Mouse (Mus musculus) bone marrow, adult 2 months (tissue): ENCODE results near the gene Zbtb16. TPM values are rescaled to one million over a fixed set of nuclear protein-coding genes. Genes with fewer than 3 reads are reported as not detected.

Experiments used
- H3K27ac ChIP-seq: fragments of 200-500 bp; 2 replicates; pipeline ENCODE4 v1.5.1; 2012; ENCODE audit warnings: low read depth, mild to moderate bottlenecking, control low read depth, inconsistent platforms, low read length; ENCODE audit not compliant: control insufficient read depth, poor library complexity, insufficient read depth
- H3K4me1 ChIP-seq: fragments of 200-500 bp; 2 replicates; pipeline ENCODE4 v1.6.1; 2011; ENCODE audit warnings: low read length; ENCODE audit not compliant: control insufficient read depth, insufficient read depth
- H3K4me3 ChIP-seq: fragments of 200-500 bp; replicated peaks from 2 replicates; pipeline ENCODE3; 2011; ENCODE audit warnings: mild to moderate bottlenecking, low read depth, low read length, control low read depth; ENCODE audit not compliant: control insufficient read depth
- CTCF ChIP-seq: fragments of 200-500 bp; IDR thresholded peaks from 2 replicates; pipeline ENCODE4 v1.5.1; 2011; ENCODE audit warnings: low read length, control low read depth; ENCODE audit not compliant: control insufficient read depth, insufficient read depth
- POLR2A ChIP-seq: fragments of 200-500 bp; IDR thresholded peaks from 2 replicates; pipeline ENCODE4 v1.6.1; 2011; ENCODE audit warnings: low read depth, mild to moderate bottlenecking, control low read depth, low read length, borderline replicate concordance; ENCODE audit not compliant: control insufficient read depth
- WGBS: fragments of 180-500 bp; shearing (Covaris S2); methylation state at CpG from one replicate; pipeline ENCODE4 v1.1.7; 2018; 5-methylcytosine and 5-hydroxymethylcytosine counted together
- polyA plus RNA-seq: library from polyadenylated mRNA; stranded (reverse); fragments of >200 nt; gene quantifications from 2 replicates; pipeline ENCODE4 v1.2.4, GENCODE M21; 2011; ENCODE audit warnings: low replicate concordance; ENCODE audit not compliant: missing spikeins, insufficient read depth, insufficient read length

The Zbtb16 gene
- polyA plus RNA-seq, 1 experiment = 7.5 TPM

DNA sequence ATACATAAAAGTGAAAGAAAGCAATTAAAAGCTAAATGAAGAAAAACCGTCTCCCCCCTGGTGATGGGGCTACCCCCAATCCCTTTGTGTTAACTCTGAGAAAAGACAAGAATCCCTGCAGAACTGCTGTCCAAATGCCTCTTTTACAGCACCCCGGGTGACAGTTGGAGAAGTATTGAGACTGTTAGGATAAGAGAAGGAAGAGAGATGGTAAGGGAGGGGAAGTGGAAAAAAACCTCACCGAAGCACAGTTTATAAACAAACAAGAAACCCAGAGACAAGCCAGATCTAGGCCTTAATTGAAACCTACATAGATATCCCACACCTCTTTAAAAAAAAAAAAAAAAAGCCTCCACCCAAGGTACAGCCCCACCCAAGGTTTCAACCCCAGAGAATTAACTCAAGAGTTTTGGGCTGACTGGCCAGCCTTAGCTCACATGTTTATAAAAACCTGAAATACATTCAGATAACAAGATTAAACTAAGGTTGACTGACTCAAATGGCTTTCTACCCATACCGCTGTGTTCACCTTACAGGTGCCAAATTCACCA is 42.3 kb downstream of the Zbtb16 start:
- H3K27ac ChIP-seq = no peak overlapping the region
- no peak for TF ChIP-seq POLR2A
- no peak for TF ChIP-seq CTCF
- WGBS = 38% methylated on average over 4 of the region's 4 CpGs
- no peaks in the 10 kb centered on the region; the same call in 1 of the 2 replicates for H3K4me1 ChIP-seq
- no peak overlapping the region for H3K4me3 ChIP-seq

DNA sequence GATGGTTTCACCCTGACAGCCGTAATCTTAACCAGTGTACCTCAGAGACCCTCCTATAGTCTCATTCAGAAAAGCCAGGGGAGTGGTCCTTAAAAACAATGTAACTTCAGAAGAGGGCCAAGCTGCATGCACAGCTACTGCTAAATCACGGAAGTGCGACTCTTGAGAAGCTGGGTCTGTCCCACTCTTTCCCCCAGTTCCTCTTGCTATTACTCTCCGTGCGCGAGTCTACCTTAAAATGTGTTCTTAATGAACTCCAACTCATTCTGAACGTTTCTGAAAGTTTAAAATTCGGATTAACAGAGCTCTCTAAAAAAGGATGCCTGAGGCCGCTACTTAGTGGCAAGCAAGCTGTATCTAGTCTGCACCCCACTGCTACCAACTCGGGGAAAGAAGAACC is 45.4 kb downstream of the Zbtb16 start:
- H3K4me3 ChIP-seq = no peak overlapping the region
- no peak for TF ChIP-seq POLR2A
- no peak for TF ChIP-seq CTCF
- H3K4me1 ChIP-seq = no peaks in the 10 kb centered on the region; the same call in 1 of the 2 replicates
- no peak overlapping the region for H3K27ac ChIP-seq
- 74% methylated on average over 10 of the region's 10 CpGs for WGBS

DNA sequence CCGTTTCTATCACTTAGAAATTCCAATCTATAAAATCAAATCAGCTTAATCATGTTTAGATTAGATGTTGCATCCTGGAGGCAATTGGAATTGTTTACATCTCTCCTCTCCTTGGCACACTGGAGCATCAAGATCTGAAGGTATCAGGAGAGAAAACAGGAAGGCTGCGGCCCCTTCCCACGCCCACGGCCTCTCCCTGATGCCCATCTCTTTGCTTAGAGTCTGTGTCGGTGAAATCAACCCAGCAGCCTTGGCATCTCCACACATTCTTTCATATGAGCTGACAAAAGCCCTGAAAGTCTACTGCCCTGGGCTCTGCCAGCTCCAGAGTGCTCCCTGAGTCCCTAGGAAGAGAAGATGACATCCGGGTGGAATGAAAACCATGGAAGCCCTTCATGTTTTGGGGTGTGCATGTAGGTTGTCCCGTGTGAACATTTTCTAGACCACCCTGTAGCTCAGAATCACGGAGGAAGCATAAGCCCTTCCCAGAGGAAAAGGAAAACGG is 48.1 kb downstream of the Zbtb16 start:
- no peak overlapping the region for H3K4me3 ChIP-seq
- WGBS = 70% methylated on average over 9 of the region's 9 CpGs
- no peak overlapping the region for H3K27ac ChIP-seq
- H3K4me1 ChIP-seq = no peaks in the 10 kb centered on the region; the same call in 1 of the 2 replicates
- TF ChIP-seq POLR2A (no peak), CTCF (no peak)

DNA sequence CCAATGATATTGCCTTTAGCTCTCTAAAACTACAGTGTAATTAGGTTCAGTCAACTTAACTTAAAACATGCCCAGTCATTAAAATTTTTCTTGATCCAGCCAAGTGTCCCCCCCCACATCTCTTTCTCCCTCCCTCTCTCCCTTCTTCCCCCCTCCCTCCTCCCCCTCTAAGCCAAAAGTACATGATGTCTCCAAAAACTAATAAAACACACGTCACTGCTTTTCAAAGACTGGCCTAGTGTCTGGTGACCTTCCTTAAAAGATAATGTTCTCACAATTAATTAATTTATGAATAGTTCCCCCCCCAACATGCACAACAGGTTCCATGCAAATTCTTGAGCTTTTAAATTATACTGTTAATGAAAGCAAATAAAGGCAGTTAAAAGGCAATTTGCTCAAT is 48.7 kb downstream of the Zbtb16 start:
- no peak overlapping the region for H3K27ac ChIP-seq
- no peak overlapping the region for H3K4me3 ChIP-seq
- H3K4me1 ChIP-seq = no peaks in the 10 kb centered on the region
- TF ChIP-seq CTCF (no peak), POLR2A (no peak)
- WGBS = 28% methylated on average over 1 of the region's 1 CpGs

DNA sequence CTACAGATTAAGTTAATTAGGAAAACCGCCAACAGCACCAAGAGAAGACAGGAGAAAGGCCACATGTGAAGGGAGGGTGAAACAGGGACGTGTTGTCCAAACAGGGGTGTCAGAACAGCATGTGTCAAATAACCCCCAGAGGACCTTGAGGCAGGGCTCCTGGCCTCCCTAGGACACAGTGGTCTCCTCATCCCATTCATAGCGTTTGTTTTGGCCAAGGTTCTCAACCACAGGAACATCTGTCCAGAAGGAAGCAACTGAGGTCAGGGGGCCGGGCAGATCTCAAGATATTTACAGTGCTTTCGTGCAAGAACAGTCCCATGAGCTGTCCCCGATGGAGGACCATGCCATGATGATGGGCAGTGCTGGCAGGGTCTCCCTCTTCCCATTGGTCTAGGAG is 49.2 kb downstream of the Zbtb16 start:
- no peak overlapping the region for H3K27ac ChIP-seq
- TF ChIP-seq CTCF = no peak
- TF ChIP-seq POLR2A = no peak
- H3K4me3 ChIP-seq = no peak overlapping the region
- no peaks in the 10 kb centered on the region for H3K4me1 ChIP-seq
- whole genome bisulfite sequencing = 30% methylated on average over 6 of the region's 6 CpGs

DNA sequence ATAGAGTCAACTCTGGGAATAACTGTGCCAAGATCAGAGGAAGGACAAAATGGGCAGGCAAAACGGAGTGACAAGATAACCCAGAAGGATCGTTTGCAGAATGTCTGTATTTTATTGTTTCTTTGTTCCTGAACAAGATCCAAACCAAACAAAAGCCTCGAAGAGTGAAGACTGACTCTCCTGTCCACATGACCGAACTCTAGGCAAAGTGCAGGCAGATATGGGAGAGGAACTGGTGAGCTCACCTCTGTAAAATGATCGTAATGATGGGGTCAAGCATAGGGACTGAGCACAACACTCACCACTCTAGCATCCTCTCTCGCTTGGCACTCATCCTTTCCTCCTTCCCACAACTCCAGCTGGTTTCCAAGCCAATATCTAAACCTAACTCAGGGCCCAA is 51.1 kb downstream of the Zbtb16 start:
- Histone ChIP-seq H3K27ac (no peak overlapping the region), H3K4me3 (no peak overlapping the region), H3K4me1 (no peaks in the 10 kb centered on the region)
- WGBS = 80% methylated on average over 6 of the region's 6 CpGs
- TF ChIP-seq POLR2A (no peak), CTCF (no peak)

DNA sequence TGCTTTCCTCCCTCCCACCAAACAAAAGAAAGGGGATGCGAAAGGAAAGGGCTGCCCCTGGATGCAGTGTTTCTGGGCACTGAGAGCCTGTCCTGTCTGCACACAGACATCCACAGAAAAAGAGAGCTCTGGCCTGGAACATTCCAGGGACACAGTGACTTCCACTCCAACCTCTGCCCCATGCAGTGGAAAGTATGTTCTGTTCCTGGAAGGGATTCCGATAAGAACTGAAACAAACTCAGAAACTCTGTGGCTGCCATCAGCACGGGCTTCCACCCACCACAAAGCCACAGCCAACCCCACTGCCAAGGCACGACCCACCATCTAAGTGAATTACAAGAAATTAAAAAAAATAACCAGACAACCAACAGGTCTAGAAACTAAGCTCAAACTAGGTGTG is 52.7 kb downstream of the Zbtb16 start:
- Histone ChIP-seq H3K4me3 (no peak overlapping the region), H3K4me1 (no peaks in the 10 kb centered on the region), H3K27ac (no peak overlapping the region)
- TF ChIP-seq POLR2A (no peak), CTCF (no peak)
- 31% methylated on average over 4 of the region's 4 CpGs for WGBS

DNA sequence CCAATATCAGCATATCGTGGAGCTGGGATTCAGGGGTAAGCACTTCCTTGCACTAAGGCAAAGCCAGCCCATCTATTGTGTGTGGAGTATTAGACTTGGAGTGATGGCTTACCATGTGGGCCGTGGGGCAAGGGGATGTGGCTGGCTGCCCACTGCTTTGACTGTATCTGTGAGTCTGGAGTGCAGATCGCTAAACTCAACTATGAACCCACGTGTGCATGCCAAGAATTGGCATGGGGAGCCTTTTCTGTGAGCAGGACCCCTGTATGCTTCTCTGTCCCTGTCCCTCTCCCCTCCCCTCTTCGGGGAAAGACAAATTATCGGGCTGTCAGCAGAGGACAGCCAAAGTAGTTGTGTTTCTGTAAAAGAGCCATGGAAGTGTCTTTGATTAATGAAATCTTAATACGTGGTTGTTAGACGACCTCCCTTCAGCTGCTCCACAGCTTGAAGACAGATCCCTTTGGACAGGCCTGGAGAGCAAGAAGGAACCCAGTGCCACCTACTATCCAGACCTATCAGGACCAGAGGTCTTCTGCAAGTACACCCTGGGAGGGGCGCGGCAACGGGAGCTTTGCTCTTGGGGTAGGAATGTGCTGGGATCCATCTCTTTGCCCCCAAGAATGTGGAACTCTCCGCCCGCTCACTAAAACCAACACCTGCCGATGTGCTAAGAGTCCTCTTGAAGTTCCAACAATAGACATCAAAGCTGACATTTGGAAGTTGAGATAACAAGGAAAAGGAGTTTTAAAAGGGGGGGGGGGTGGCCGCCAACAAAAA is 53.5 kb downstream of the Zbtb16 start:
- 72% methylated on average over 15 of the region's 15 CpGs for WGBS
- Histone ChIP-seq H3K4me3 (no peak overlapping the region), H3K27ac (no peak overlapping the region), H3K4me1 (no peaks in the 10 kb centered on the region)
- no peak for TF ChIP-seq CTCF
- no peak for TF ChIP-seq POLR2A
